Mouse (Mus musculus): Measurements from ENCODE around the gene Atf1. TPM values are rescaled to one million over a fixed set of nuclear protein-coding genes. Genes with fewer than 3 reads are reported as not detected.

Gene Atf1
- 254 and 277 TPM in 2 replicates for polyA plus RNA-seq (2012; rRNA removed)

DNA sequence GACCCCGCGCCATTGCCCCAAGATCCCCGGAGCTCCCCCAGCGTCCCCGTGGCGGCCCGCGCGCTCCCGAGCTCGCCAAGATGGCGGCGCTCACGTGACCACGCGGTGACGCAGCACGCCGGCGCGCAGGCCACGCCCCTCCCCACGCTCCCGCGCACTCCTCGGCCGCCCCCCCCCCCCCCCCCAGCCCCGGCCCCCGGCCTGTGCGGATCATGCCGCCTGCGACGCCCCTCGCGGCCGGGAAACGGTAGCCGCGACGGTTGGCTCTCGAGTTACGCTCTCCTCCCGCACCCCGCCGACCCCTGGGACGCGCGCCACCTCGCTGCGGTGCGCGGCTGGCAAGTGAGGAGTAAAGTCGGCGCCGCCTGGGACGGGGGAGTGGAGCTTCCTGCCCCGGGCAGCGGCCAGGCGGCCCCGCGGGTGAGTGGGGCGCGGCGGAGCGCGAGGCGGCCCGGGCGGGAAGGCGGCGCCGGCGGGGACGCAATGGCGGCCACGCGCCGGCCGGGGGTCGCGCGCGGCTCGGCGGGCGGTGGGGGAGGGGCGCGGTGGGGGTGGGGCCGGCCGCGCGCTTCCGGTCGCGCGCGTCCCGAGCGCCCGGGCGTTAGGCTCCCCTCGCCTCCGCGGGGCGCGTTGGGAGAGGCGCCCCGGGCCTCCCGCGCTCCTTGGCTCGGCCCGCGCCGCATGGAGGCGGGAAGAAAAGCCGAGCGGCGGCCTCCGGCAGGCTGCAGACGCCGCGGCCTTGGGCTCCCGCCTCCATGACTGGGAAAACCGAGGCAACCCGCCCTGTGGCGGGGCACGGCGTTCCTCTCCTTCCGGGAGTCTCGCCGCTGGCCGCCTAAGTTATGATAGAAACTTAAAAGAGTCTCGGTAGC is at the start of gene Atf1:
TSS of gene Atf1 (plus strand) at position 157 of the 872 bp plus-strand sequence.
- H3K27ac ChIP-seq (ENCODE audit: control insufficient read depth, insufficient read depth, low read depth, low read length), result peak within 1 kb of the TSS; percentile 100
- TF ChIP-seq POLR2A (IDR thresholded peaks at IDR 0.05; ENCODE audit: control insufficient read depth, low read depth, low read length) (peak; percentile 66), CTCF (IDR thresholded peaks at IDR 0.05; ENCODE audit: control insufficient read depth, insufficient read depth, insufficient replicate concordance, low read depth, low read length) (no peak)
- no peaks in the 10 kb centered on the region for H3K27me3 ChIP-seq (ENCODE audit: control insufficient read depth, insufficient read depth, low read length)
- no peaks in the 10 kb centered on the region for H3K36me3 ChIP-seq (ENCODE audit: control insufficient read depth, insufficient read depth, low read length)
- peak within 1 kb of the TSS; percentile 99 for H3K4me3 ChIP-seq (ENCODE audit: control insufficient read depth, low read depth, low read length)
- peaks cover 15% of the 10 kb centered on the region for H3K4me1 ChIP-seq (ENCODE audit: control insufficient read depth, insufficient read depth, low read length)

- no peak for TF ChIP-seq POLR2A (IDR thresholded peaks at IDR 0.05; ENCODE audit: control insufficient read depth, low read depth, low read length)
- TF ChIP-seq CTCF (IDR thresholded peaks at IDR 0.05; ENCODE audit: control insufficient read depth, insufficient read depth, insufficient replicate concordance, low read depth, low read length), result no peak
- H3K36me3 ChIP-seq (ENCODE audit: control insufficient read depth, insufficient read depth, low read length), result peaks cover 1% of the 10 kb centered on the region; the same call in 1 of the 2 replicates
These were observed 49.1 kb upstream of the Atf1 start for GRCm38 (mm10) chr15:100178487-100178886.

GRCm38 (mm10) chr15:100179685-100180084 is 47.9 kb upstream of the Atf1 start:
- Histone ChIP-seq H3K27me3 (ENCODE audit: control insufficient read depth, insufficient read depth, low read length) (no peaks in the 10 kb centered on the region), H3K4me1 (ENCODE audit: control insufficient read depth, insufficient read depth, low read length) (no peaks in the 10 kb centered on the region), H3K4me3 (ENCODE audit: control insufficient read depth, low read depth, low read length) (no peak overlapping the region), H3K36me3 (ENCODE audit: control insufficient read depth, insufficient read depth, low read length) (peaks cover 1% of the 10 kb centered on the region; the same call in 1 of the 2 replicates), H3K27ac (ENCODE audit: control insufficient read depth, insufficient read depth, low read depth, low read length) (no peak overlapping the region)
- no peak for TF ChIP-seq POLR2A (IDR thresholded peaks at IDR 0.05; ENCODE audit: control insufficient read depth, low read depth, low read length)
- no peak for TF ChIP-seq CTCF (IDR thresholded peaks at IDR 0.05; ENCODE audit: control insufficient read depth, insufficient read depth, insufficient replicate concordance, low read depth, low read length)

More at GRCm38 (mm10) chr15:100178487-100178886, 49.1 kb upstream of the Atf1 start:
- no peaks in the 10 kb centered on the region for H3K4me1 ChIP-seq (ENCODE audit: control insufficient read depth, insufficient read depth, low read length)
- H3K4me3 ChIP-seq (ENCODE audit: control insufficient read depth, low read depth, low read length), result no peak overlapping the region
- H3K27ac ChIP-seq (ENCODE audit: control insufficient read depth, insufficient read depth, low read depth, low read length), result no peak overlapping the region
- H3K27me3 ChIP-seq (ENCODE audit: control insufficient read depth, insufficient read depth, low read length), result no peaks in the 10 kb centered on the region

GRCm38 (mm10) chr15:100180221-100180620 is 47.4 kb upstream of the Atf1 start:
- Histone ChIP-seq H3K27me3 (ENCODE audit: control insufficient read depth, insufficient read depth, low read length) (no peaks in the 10 kb centered on the region), H3K27ac (ENCODE audit: control insufficient read depth, insufficient read depth, low read depth, low read length) (no peak overlapping the region), H3K4me3 (ENCODE audit: control insufficient read depth, low read depth, low read length) (no peak overlapping the region), H3K36me3 (ENCODE audit: control insufficient read depth, insufficient read depth, low read length) (peaks cover 1% of the 10 kb centered on the region; the same call in 1 of the 2 replicates), H3K4me1 (ENCODE audit: control insufficient read depth, insufficient read depth, low read length) (no peaks in the 10 kb centered on the region)
- no peak for TF ChIP-seq CTCF (IDR thresholded peaks at IDR 0.05; ENCODE audit: control insufficient read depth, insufficient read depth, insufficient replicate concordance, low read depth, low read length)
- no peak for TF ChIP-seq POLR2A (IDR thresholded peaks at IDR 0.05; ENCODE audit: control insufficient read depth, low read depth, low read length)

DNA sequence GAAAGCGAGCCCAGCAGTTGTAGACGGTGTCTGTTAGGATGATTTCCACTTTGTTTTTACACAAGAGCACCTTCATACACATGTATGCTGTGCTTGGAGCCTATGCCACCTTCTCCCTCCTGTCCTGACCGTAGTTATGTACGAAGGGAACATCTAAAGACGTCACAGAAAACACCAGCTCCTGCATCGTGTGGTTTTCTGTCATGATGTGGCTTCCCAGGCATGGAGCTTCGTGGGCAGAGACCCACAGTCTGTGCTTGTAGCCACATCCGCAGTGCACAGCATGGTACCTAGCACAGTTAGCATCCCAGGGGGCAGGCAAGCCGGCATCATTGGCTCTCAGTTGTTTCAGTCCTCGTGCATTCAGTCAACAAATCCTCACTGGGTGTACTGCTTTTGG is 45.8 kb upstream of the Atf1 start:
- Histone ChIP-seq H3K27ac (ENCODE audit: control insufficient read depth, insufficient read depth, low read depth, low read length) (no peak overlapping the region), H3K4me3 (ENCODE audit: control insufficient read depth, low read depth, low read length) (no peak overlapping the region), H3K4me1 (ENCODE audit: control insufficient read depth, insufficient read depth, low read length) (no peaks in the 10 kb centered on the region), H3K27me3 (ENCODE audit: control insufficient read depth, insufficient read depth, low read length) (no peaks in the 10 kb centered on the region), H3K36me3 (ENCODE audit: control insufficient read depth, insufficient read depth, low read length) (no peaks in the 10 kb centered on the region)
- TF ChIP-seq CTCF (IDR thresholded peaks at IDR 0.05; ENCODE audit: control insufficient read depth, insufficient read depth, insufficient replicate concordance, low read depth, low read length), result no peak
- TF ChIP-seq POLR2A (IDR thresholded peaks at IDR 0.05; ENCODE audit: control insufficient read depth, low read depth, low read length), result no peak

- H3K36me3 ChIP-seq (ENCODE audit: control insufficient read depth, insufficient read depth, low read length), result no peaks in the 10 kb centered on the region
- H3K4me1 ChIP-seq (ENCODE audit: control insufficient read depth, insufficient read depth, low read length), result no peaks in the 10 kb centered on the region
- no peak for TF ChIP-seq CTCF (IDR thresholded peaks at IDR 0.05; ENCODE audit: control insufficient read depth, insufficient read depth, insufficient replicate concordance, low read depth, low read length)
- no peak for TF ChIP-seq POLR2A (IDR thresholded peaks at IDR 0.05; ENCODE audit: control insufficient read depth, low read depth, low read length)
- H3K4me3 ChIP-seq (ENCODE audit: control insufficient read depth, low read depth, low read length), result no peak overlapping the region
- H3K27me3 ChIP-seq (ENCODE audit: control insufficient read depth, insufficient read depth, low read length), result no peaks in the 10 kb centered on the region
- no peak overlapping the region for H3K27ac ChIP-seq (ENCODE audit: control insufficient read depth, insufficient read depth, low read depth, low read length)
These were observed 44.9 kb upstream of the Atf1 start for GRCm38 (mm10) chr15:100182526-100183280.

GRCm38 (mm10) chr15:100183510-100183909 is 44.1 kb upstream of the Atf1 start:
- Histone ChIP-seq H3K4me3 (ENCODE audit: control insufficient read depth, low read depth, low read length) (no peak overlapping the region), H3K27ac (ENCODE audit: control insufficient read depth, insufficient read depth, low read depth, low read length) (no peak overlapping the region), H3K36me3 (ENCODE audit: control insufficient read depth, insufficient read depth, low read length) (no peaks in the 10 kb centered on the region), H3K27me3 (ENCODE audit: control insufficient read depth, insufficient read depth, low read length) (no peaks in the 10 kb centered on the region), H3K4me1 (ENCODE audit: control insufficient read depth, insufficient read depth, low read length) (no peaks in the 10 kb centered on the region)
- no peak for TF ChIP-seq POLR2A (IDR thresholded peaks at IDR 0.05; ENCODE audit: control insufficient read depth, low read depth, low read length)
- TF ChIP-seq CTCF (IDR thresholded peaks at IDR 0.05; ENCODE audit: control insufficient read depth, insufficient read depth, insufficient replicate concordance, low read depth, low read length), result no peak
